ENCODE assay signal across 13 mouse cellular contexts in genomic region chr8:119972558-119972957, GRCm38 (mm10). TPM values are rescaled to one million over a fixed set of nuclear protein-coding genes. Genes with fewer than 3 reads are reported as not detected.
DNase-seq lines count a peak whose midpoint lies in the region; ATAC-seq lines count a peak whose summit lies in the region.
"Had no signal": no experiment of that assay in that cellular context is flagged by ENCODE, and none has a peak within 500 bp of the region (broad histone marks: within the 10 kb centered on the region; RNA-seq: fewer than 3 reads in every experiment).

No protein-coding gene starts in this region.

- H3K36me3 ChIP-seq in heart, embryonic 13.5 days = no peaks in the 10 kb centered on the region
- H3K36me3 ChIP-seq in lung, embryonic 16.5 days (ENCODE audit: control insufficient read depth, insufficient read depth, low read length) = no peaks in the 10 kb centered on the region
- H3K36me3 ChIP-seq: forebrain, embryonic 10.5 days; lung, embryonic 15.5 days had no signal

- no peak overlapping the region for H3K4me3 ChIP-seq in heart, embryonic 13.5 days
- no peak overlapping the region for H3K4me3 ChIP-seq in lung, embryonic 16.5 days (ENCODE audit: low read length)
- H3K4me3 ChIP-seq: forebrain, embryonic 10.5 days; left cerebral cortex, adult 2 months; lung, embryonic 15.5 days had no signal

- ATAC-seq in heart, embryonic 13.5 days (ENCODE audit: extremely low read depth, insufficient number of reproducible peaks, low FRiP score, low TSS enrichment) = no peak
- peak; percentile 62; the same call in 1 of the 2 replicates for ATAC-seq in lung, embryonic 16.5 days (ENCODE audit: low read depth)
- ATAC-seq: intestine, postnatal 0 days had no signal

- DNase-seq in heart, postnatal 25 days (ENCODE audit: low spot score) = no peak
- DNase-seq in lung, adult 18-20 months = no peak
- peak; percentile 34 for DNase-seq in heart, postnatal 4 days
- DNase-seq in thymus, postnatal 10 days (ENCODE audit: low spot score in 2 of 2) = peak; percentile 9 to 17
- no peak for DNase-seq in adrenal gland, postnatal 10 days
- no peak for DNase-seq in MN1 (ENCODE audit: low spot score)
- DNase-seq: gastrocnemius, postnatal 25 days had no signal

- H3K4me2 ChIP-seq in heart, embryonic 13.5 days = no peak overlapping the region
- no peak overlapping the region for H3K4me2 ChIP-seq in lung, embryonic 16.5 days (ENCODE audit: low read depth, low read length)
- H3K4me2 ChIP-seq: lung, embryonic 15.5 days had no signal

- 0 out of 2 replicates have a peak, but pooled peaks cover 6% of the 10 kb centered on the region for H3K4me1 ChIP-seq in heart, embryonic 13.5 days
- H3K4me1 ChIP-seq in lung, embryonic 16.5 days (replicated peaks; ENCODE audit: control insufficient read depth, insufficient read depth, low read length) = no peaks in the 10 kb centered on the region
- H3K4me1 ChIP-seq: forebrain, embryonic 10.5 days; lung, embryonic 15.5 days had no signal

- no peaks in the 10 kb centered on the region for H3K9me3 ChIP-seq in heart, embryonic 13.5 days
- H3K9me3 ChIP-seq in lung, embryonic 16.5 days (ENCODE audit: control insufficient read depth, low read length) = 0 out of 2 replicates have a peak, but pooled peaks cover 1% of the 10 kb centered on the region
- H3K9me3 ChIP-seq: lung, embryonic 15.5 days had no signal

- H3K9ac ChIP-seq in heart, embryonic 13.5 days = no peak overlapping the region
- no peak overlapping the region for H3K9ac ChIP-seq in lung, embryonic 16.5 days (ENCODE audit: low read length)
- H3K9ac ChIP-seq: lung, embryonic 15.5 days had no signal

- H3K27ac ChIP-seq in heart, embryonic 13.5 days (replicated peaks) = 0 out of 2 replicates have a peak overlapping the region, but pooled peaks have one; percentile 16
- peak overlapping the region; percentile 6; the same call in 1 of the 2 replicates for H3K27ac ChIP-seq in lung, embryonic 16.5 days (ENCODE audit: low read length)
- H3K27ac ChIP-seq: forebrain, embryonic 10.5 days; left cerebral cortex, adult 2 months; lung, embryonic 15.5 days had no signal

- intact Hi-C loops in heart, postnatal 25 days (cut with DNase I) = no loop called here

- 59% methylated on average over 12 of the region's 12 CpGs for WGBS in heart, embryonic 13.5 days
- WGBS in lung, embryonic 16.5 days = 51% methylated on average over 12 of the region's 12 CpGs

- no peaks in the 10 kb centered on the region for H3K27me3 ChIP-seq in heart, embryonic 13.5 days (replicated peaks)
- H3K27me3 ChIP-seq in lung, embryonic 16.5 days (ENCODE audit: control insufficient read depth, insufficient read depth, low read depth, low read length) = no peaks in the 10 kb centered on the region
- H3K27me3 ChIP-seq: lung, embryonic 15.5 days had no signal

RNA-seq across cellular contexts. Expression of gene Crispld2, which starts 19.7 kb away (rescaled TPM):
- polyA plus RNA-seq in heart, embryonic 13.5 days (2015; fragmentation: Nextera tagmentation; extraction: Ambion mirVana) = 3.9 and 4.1 TPM in 2 replicates
- 10 to 100 TPM; 21.7 to 25.7 TPM for total RNA-seq in heart, postnatal 25 days (2021)
- 8.4 and 9.3 TPM in 2 replicates for polyA plus RNA-seq in lung, embryonic 16.5 days (2015; fragmentation: Nextera tagmentation; extraction: Ambion mirVana)
- 1 to 10 TPM; 3.6 to 4.6 TPM for total RNA-seq in heart, postnatal 4 days (2021)
- 1 to 10 TPM; 5.9 to 7.7 TPM for total RNA-seq in adrenal gland, postnatal 10 days (2021)

Comparison
In these comparisons a context has a peak if more than half of its experiments do, and no peak if none do; other contexts are left out.
1. DNase-seq: peak in heart, postnatal 4 days (single experiment) and thymus, postnatal 10 days (2 of 2); none in heart, postnatal 25 days (single experiment), lung, adult 18-20 months (0 of 2), adrenal gland, postnatal 10 days (single experiment) and MN1 (single experiment).